Mouse (Mus musculus): ENCODE measurements around the gene Ckmt2. TPM values are rescaled to one million over a fixed set of nuclear protein-coding genes. Genes with fewer than 3 reads are reported as not detected.

Gene Ckmt2
- polyA plus RNA-seq (2016; fragmentation: Nextera tagmentation; extraction: Ambion mirVana), result not detected in 2 replicates

- Histone ChIP-seq H3K4me2 (replicated peaks) (no peak within 1 kb of the TSS), H3K9ac (no peak within 1 kb of the TSS), H3K4me3 (no peak within 1 kb of the TSS), H3K27me3 (replicated peaks) (no peaks in the 10 kb centered on the region), H3K36me3 (no peaks in the 10 kb centered on the region), H3K4me1 (no peaks in the 10 kb centered on the region), H3K9me3 (no peaks in the 10 kb centered on the region), H3K27ac (no peak within 1 kb of the TSS)
- 80% methylated on average over 5 of the region's 5 CpGs for WGBS
- ATAC-seq (ENCODE audit: low FRiP score, low read depth), result no peak
Observed at GRCm38 (mm10) chr13:91876741-91877349, at the start of gene Ckmt2. Gene Ckmt2, minus strand, starts transcription at chr13:91876885.

- Histone ChIP-seq H3K4me3 (no peak overlapping the region), H3K9me3 (no peaks in the 10 kb centered on the region), H3K4me1 (no peaks in the 10 kb centered on the region), H3K27ac (no peak overlapping the region), H3K9ac (no peak overlapping the region), H3K36me3 (no peaks in the 10 kb centered on the region), H3K4me2 (replicated peaks) (no peak overlapping the region), H3K27me3 (replicated peaks) (no peaks in the 10 kb centered on the region)
- ATAC-seq (ENCODE audit: low FRiP score, low read depth), result no peak
- 81% methylated on average over 3 of the region's 3 CpGs for WGBS
Observed at GRCm38 (mm10) chr13:91921010-91921409, 44.3 kb upstream of the Ckmt2 start.

DNA sequence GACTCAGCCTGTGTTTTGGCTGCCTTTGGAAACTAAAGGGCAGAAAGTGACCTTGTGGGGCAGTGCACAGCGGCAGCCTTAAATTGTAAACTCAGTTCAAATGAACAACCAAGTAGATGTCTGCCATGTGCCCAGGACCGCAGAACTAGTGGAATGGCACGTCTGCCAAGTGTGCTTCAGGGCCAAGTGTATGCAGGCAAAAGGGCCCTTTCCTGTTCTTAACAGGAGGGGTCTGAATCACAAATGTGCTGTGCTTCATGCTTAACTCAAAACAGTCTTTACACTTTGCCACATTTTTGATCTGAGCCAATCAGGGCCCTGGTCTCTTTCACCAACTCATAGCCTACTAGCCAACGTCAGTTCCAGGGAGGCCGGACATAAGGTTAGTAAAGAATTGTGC, 42.1 kb upstream of the Ckmt2 start:
- Histone ChIP-seq H3K4me3 (no peak overlapping the region), H3K27ac (no peak overlapping the region), H3K9ac (no peak overlapping the region), H3K27me3 (replicated peaks) (no peaks in the 10 kb centered on the region), H3K4me1 (0 out of 2 replicates have a peak, but pooled peaks cover 3% of the 10 kb centered on the region), H3K36me3 (no peaks in the 10 kb centered on the region), H3K9me3 (no peaks in the 10 kb centered on the region), H3K4me2 (replicated peaks) (no peak overlapping the region)
- 90% methylated on average over 5 of the region's 5 CpGs for WGBS
- ATAC-seq (ENCODE audit: low FRiP score, low read depth), result no peak

GRCm38 (mm10) chr13:91917835-91918234, 41.1 kb upstream of the Ckmt2 start:
- Histone ChIP-seq H3K4me1 (0 out of 2 replicates have a peak, but pooled peaks cover 3% of the 10 kb centered on the region), H3K9me3 (no peaks in the 10 kb centered on the region), H3K4me2 (replicated peaks) (no peak overlapping the region), H3K27me3 (replicated peaks) (no peaks in the 10 kb centered on the region), H3K27ac (no peak overlapping the region), H3K4me3 (no peak overlapping the region), H3K9ac (no peak overlapping the region), H3K36me3 (no peaks in the 10 kb centered on the region)
- ATAC-seq (ENCODE audit: low FRiP score, low read depth), result no peak
- 93% methylated on average over 2 of the region's 2 CpGs for WGBS

DNA sequence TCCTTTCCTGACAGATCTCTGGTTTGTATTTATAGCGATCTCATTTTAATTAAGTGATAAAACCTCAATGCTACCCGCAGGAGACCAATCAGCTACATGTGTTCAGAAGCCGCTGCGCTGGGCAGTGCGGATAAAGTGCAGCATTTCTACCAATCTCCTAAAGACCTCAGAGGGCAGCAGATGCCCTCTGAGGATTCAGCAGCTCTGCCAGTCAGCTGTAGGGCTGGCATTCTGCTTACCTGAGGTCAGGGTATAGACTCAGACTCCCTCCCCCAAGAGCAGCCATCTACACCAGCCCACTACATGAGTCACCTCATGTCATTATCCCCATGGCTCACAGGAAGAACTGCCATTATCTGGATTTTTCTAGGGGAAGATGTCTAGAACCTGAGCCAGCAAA, 39.6 kb upstream of the Ckmt2 start:
- H3K4me3 ChIP-seq, result no peak overlapping the region
- no peaks in the 10 kb centered on the region for H3K9me3 ChIP-seq
- 0 out of 2 replicates have a peak, but pooled peaks cover 3% of the 10 kb centered on the region for H3K4me1 ChIP-seq
- no peaks in the 10 kb centered on the region for H3K27me3 ChIP-seq (replicated peaks)
- WGBS, result 87% methylated on average over 5 of the region's 5 CpGs
- H3K9ac ChIP-seq, result no peak overlapping the region
- H3K27ac ChIP-seq, result no peak overlapping the region
- H3K36me3 ChIP-seq, result no peaks in the 10 kb centered on the region
- ATAC-seq (ENCODE audit: low FRiP score, low read depth), result 0 out of 2 replicates have a peak, but pooled peaks have one; percentile 18
- no peak overlapping the region for H3K4me2 ChIP-seq (replicated peaks)

DNA sequence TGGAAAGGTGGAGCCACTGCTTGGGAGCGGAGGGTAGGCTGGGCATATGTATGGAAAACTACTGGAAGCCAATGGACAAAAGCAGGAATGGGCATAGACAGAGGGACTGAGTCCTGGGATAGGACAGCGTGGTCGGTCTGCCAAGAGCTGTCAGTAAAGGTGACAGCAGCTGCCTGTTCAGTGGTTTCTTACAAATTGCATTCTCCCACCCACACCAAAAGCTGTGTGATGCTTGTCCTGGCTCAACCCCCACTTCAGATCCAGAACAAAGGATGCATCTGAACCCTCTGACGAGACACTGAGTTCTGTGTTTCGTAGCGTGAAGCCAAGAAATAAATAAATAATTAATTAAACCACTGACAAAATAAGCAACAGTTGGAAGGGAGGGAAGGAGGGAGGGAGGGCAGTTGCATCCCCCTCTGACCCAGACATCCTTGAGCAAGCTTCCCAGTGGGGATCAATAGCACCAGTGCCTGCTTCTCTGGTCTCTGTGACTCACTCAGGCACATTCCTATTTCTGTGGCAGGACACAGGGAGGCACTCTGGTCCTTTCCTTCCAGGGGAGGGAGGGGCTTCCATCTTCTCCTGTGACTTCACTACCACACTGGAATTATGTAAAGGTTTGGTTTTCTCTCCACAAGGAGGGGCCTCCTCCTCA, 39.0 kb upstream of the Ckmt2 start:
- 0 out of 2 replicates have a peak, but pooled peaks cover 3% of the 10 kb centered on the region for H3K4me1 ChIP-seq
- no peaks in the 10 kb centered on the region for H3K27me3 ChIP-seq (replicated peaks)
- H3K27ac ChIP-seq, result no peak overlapping the region
- 59% methylated on average over 6 of the region's 6 CpGs for WGBS
- H3K4me2 ChIP-seq (replicated peaks), result no peak overlapping the region
- H3K36me3 ChIP-seq, result no peaks in the 10 kb centered on the region
- ATAC-seq (ENCODE audit: low FRiP score, low read depth), result peak; percentile 68; the same call in 1 of the 2 replicates
- H3K4me3 ChIP-seq, result no peak overlapping the region
- H3K9me3 ChIP-seq, result no peaks in the 10 kb centered on the region
- no peak overlapping the region for H3K9ac ChIP-seq

GRCm38 (mm10) chr13:91915192-91915581, 38.5 kb upstream of the Ckmt2 start:
- H3K27ac ChIP-seq, result no peak overlapping the region
- H3K4me1 ChIP-seq, result 0 out of 2 replicates have a peak, but pooled peaks cover 3% of the 10 kb centered on the region
- no peaks in the 10 kb centered on the region for H3K36me3 ChIP-seq
- peak; percentile 24; the same call in 1 of the 2 replicates for ATAC-seq (ENCODE audit: low FRiP score, low read depth)
- no peak overlapping the region for H3K9ac ChIP-seq
- 19% methylated on average over 4 of the region's 4 CpGs for WGBS
- H3K4me2 ChIP-seq (replicated peaks), result no peak overlapping the region
- H3K9me3 ChIP-seq, result no peaks in the 10 kb centered on the region
- H3K27me3 ChIP-seq (replicated peaks), result no peaks in the 10 kb centered on the region
- no peak overlapping the region for H3K4me3 ChIP-seq

GRCm38 (mm10) chr13:91911652-91912051, 35.0 kb upstream of the Ckmt2 start:
- Histone ChIP-seq H3K36me3 (no peaks in the 10 kb centered on the region), H3K9me3 (no peaks in the 10 kb centered on the region), H3K9ac (no peak overlapping the region), H3K27me3 (replicated peaks) (no peaks in the 10 kb centered on the region), H3K4me2 (replicated peaks) (no peak overlapping the region), H3K4me1 (0 out of 2 replicates have a peak, but pooled peaks cover 3% of the 10 kb centered on the region), H3K27ac (no peak overlapping the region), H3K4me3 (no peak overlapping the region)
- ATAC-seq (ENCODE audit: low FRiP score, low read depth), result no peak

GRCm38 (mm10) chr13:91911211-91911610, 34.5 kb upstream of the Ckmt2 start:
- H3K9me3 ChIP-seq, result no peaks in the 10 kb centered on the region
- no peak overlapping the region for H3K27ac ChIP-seq
- no peak overlapping the region for H3K4me3 ChIP-seq
- H3K9ac ChIP-seq, result no peak overlapping the region
- H3K36me3 ChIP-seq, result no peaks in the 10 kb centered on the region
- no peak overlapping the region for H3K4me2 ChIP-seq (replicated peaks)
- no peak for ATAC-seq (ENCODE audit: low FRiP score, low read depth)
- no peaks in the 10 kb centered on the region for H3K27me3 ChIP-seq (replicated peaks)
- 0 out of 2 replicates have a peak, but pooled peaks cover 3% of the 10 kb centered on the region for H3K4me1 ChIP-seq

GRCm38 (mm10) chr13:91908202-91908980, 31.7 kb upstream of the Ckmt2 start:
- H3K4me3 ChIP-seq, result no peak overlapping the region
- H3K4me2 ChIP-seq (replicated peaks), result no peak overlapping the region
- no peaks in the 10 kb centered on the region for H3K36me3 ChIP-seq
- no peak overlapping the region for H3K27ac ChIP-seq
- ATAC-seq (ENCODE audit: low FRiP score, low read depth), result peak; percentile 90
- no peak overlapping the region for H3K9ac ChIP-seq
- H3K27me3 ChIP-seq (replicated peaks), result no peaks in the 10 kb centered on the region
- no peaks in the 10 kb centered on the region for H3K9me3 ChIP-seq
- WGBS, result 45% methylated on average over 10 of the region's 10 CpGs
- no peaks in the 10 kb centered on the region for H3K4me1 ChIP-seq

GRCm38 (mm10) chr13:91906338-91906737, 29.7 kb upstream of the Ckmt2 start:
- Histone ChIP-seq H3K4me2 (replicated peaks) (no peak overlapping the region), H3K4me3 (no peak overlapping the region), H3K36me3 (no peaks in the 10 kb centered on the region), H3K4me1 (no peaks in the 10 kb centered on the region), H3K27me3 (replicated peaks) (no peaks in the 10 kb centered on the region), H3K9ac (no peak overlapping the region), H3K9me3 (no peaks in the 10 kb centered on the region), H3K27ac (no peak overlapping the region)
- ATAC-seq (ENCODE audit: low FRiP score, low read depth), result no peak
- WGBS, result 74% methylated on average over 3 of the region's 3 CpGs

- WGBS, result 50% methylated on average over 1 of the region's 1 CpGs
- Histone ChIP-seq H3K4me1 (no peaks in the 10 kb centered on the region), H3K27ac (no peak overlapping the region), H3K9ac (no peak overlapping the region), H3K4me2 (replicated peaks) (no peak overlapping the region), H3K4me3 (no peak overlapping the region), H3K9me3 (no peaks in the 10 kb centered on the region), H3K27me3 (replicated peaks) (no peaks in the 10 kb centered on the region), H3K36me3 (no peaks in the 10 kb centered on the region)
- no peak for ATAC-seq (ENCODE audit: low FRiP score, low read depth)
Observed at GRCm38 (mm10) chr13:91896476-91896875, 19.8 kb upstream of the Ckmt2 start.
